Mouse (Mus musculus) kidney, adult 9 months (tissue): ENCODE data around the gene Rffl.

Experiments
- DNase-seq: peaks from one replicate; pipeline ENCODE4 v3.0.0; 2022

Rffl gene

DNA sequence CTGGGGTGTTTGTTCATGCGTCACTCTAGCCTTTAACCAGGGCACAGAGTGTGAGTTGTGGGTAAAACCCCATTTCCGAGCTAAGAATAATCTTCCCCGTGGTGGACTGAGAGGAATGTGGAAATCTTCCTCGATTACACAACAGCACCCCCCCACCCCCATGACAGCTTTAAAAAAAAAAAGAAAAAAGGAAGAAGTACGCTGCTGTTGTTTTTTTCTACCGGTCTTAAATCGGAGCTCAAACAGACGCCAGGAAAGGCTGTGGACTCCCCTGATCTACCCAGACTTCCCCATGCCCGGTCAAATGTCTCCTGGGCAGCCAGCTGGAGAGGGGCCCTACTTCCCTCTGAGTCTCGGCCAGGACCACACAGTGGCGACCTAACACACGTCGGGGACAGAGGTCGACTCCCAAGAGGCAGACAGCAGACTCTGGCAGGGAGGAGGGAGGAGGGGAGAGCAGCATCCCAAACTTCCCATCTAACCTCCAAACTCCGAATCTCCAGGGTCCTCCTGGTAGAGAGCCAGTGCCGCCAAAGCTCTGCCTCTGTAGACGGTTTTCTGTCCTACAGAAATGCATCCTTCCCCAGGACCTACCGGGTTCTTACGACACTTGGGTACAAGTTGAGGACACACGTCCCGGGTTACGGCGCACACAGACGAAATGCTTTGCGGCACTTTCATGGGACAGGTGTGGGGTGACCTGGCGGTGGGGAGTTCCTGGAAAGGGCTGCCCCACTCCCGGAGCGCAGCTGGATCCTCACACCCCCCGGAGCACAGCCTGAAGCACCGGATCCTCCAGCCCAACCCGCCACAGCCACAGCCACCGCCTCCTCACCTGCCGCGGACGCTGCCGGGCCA lies 608 bp downstream of the Rffl start:
- peak; percentile 89 for DNase-seq

- peak; percentile 64 for DNase-seq
These were observed 1.4 kb downstream of the Rffl start for GRCm38 (mm10) chr11:82869506-82870172.

DNA sequence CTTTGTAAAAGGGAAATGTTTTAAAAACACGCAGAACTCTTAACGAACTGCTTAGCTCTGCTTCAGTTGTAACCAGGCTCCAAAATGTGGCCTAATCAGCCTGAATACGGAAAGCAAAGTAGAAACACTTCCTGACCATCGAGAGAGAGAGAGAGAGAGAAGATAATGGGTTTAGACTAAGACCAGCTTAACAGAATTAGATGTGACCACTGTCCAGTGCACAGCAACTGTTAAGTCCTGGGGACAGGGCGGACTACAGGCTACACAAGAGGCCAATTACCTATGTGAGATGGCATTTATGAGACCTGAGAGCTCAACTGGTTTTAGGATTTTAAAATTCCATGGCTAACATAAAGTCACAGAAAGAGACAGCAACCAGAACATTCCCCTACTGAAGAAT lies 3.1 kb downstream of the Rffl start:
- DNase-seq = no peak

DNA sequence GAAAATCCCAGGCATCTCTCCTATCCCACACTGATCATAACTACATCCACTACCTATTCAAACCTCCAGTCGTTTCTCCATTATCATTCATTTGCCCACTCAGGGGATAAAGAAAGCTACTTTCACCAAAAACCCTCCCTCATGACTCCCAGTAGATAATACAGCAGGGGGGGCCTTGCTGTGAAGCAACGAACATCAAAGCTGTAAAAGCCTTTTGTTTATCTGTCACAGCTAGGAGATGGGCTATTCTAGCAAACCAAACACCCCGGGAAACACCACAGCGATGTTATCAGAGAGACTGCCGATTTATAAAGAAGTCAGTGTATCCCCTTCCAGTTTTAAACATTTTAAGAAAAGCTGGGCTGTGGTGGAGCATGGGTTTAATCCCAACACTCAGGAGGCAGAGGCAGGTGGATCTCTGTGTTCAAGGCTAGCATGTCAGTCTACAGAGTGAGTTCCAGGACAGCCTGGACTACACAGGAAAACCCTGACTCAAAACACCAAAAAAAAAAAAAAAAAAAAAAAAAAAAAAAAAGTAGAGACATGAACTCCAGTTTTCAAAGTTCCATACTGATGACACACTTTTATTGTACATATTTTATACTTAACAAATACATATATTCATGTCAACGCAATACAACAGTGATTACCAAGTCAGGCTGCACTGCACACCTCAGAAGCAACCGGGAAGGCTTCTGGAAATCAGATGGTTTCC lies 4.0 kb downstream of the Rffl start:
- DNase-seq = no peak

- DNase-seq = no peak
These were observed 5.1 kb downstream of the Rffl start for GRCm38 (mm10) chr11:82865957-82866356.

DNA sequence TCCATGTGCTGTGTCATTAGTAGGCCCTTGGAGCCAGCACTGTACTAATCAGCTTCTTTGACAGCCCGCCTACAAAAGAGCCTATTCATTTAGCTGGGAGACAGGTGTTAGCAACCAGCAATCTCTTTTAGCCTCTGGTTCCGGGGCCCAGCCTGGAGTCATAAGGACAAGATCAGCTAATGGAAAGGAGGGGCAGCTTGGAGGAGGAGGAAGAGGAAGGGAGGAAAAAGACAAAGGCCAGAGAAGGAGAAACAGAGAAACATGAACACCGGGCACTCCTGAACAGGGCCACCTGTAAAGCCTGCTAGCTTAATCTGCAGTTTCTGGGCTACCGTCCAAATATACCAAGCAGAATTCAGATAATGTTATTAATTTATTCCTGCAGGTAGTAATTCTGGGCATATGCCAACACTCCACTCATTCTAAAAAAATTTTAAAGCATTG lies 7.5 kb downstream of the Rffl start:
- DNase-seq = no peak

GRCm38 (mm10) chr11:82863059-82863458 lies 8.0 kb downstream of the Rffl start:
- DNase-seq = no peak

- DNase-seq = no peak
These were observed 8.4 kb downstream of the Rffl start for GRCm38 (mm10) chr11:82862638-82863037.

DNA sequence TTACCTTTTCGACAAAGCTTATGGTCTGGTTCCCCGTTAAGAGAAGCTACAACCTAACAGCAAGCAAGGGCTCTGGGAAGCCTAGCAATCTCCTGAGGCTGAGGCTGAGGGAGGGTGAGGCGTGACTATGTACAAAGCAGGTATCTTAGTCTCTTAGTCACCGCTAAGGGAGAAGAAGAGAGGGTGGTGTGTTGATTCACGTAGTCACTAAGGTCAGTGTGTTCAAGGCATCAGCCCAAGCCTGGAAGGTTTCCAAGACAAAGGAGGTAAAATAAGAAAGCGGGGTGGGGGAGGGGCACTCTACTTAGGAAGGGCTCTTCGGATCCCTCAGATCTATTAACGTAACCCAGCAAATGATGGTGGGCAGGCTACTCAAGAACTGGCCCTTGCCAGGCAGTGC lies 9.5 kb downstream of the Rffl start:
- DNase-seq = peak; percentile 66

DNA sequence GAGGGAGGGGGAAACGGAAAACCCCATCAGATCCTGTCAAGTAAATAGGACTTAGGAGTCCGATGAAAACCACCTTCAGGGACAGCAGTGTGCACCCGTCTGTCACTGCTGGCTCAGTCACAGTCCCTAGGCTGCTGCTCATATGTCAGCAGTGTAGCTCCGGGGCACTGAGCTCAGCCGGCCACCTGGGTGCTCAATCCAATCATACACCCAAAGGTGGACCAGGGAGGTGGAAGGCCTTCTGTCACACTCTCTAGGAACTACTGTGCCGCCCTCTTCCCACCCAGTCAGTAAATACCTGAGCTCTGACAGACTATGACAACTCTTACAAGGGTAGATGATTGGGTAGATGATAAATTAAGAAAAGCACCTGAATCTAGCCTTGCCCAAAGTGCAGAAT lies 10.3 kb downstream of the Rffl start:
- no peak for DNase-seq

- peak; percentile 80 for DNase-seq
These were observed 13.6 kb downstream of the Rffl start for GRCm38 (mm10) chr11:82857307-82857848.

DNA sequence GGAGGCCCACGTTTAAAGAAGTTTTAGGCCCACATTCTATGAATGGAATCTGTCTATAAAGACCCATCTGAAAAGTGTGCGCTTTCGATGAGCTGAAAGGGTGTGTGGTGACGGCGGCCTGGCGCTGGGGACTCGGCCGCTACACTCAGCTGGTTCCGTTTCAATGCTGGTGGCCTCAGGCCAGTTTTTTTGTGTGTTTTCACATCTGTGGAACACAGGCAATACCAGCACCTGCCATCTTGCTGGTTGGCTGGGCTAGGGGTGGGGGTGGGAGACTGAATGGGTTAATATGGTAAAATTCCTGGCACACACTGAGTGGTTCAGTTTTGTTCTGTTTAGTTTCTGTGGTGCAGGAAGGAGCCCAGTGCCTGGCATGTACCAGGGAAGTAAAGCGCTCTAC lies 15.0 kb downstream of the Rffl start:
- no peak for DNase-seq

DNA sequence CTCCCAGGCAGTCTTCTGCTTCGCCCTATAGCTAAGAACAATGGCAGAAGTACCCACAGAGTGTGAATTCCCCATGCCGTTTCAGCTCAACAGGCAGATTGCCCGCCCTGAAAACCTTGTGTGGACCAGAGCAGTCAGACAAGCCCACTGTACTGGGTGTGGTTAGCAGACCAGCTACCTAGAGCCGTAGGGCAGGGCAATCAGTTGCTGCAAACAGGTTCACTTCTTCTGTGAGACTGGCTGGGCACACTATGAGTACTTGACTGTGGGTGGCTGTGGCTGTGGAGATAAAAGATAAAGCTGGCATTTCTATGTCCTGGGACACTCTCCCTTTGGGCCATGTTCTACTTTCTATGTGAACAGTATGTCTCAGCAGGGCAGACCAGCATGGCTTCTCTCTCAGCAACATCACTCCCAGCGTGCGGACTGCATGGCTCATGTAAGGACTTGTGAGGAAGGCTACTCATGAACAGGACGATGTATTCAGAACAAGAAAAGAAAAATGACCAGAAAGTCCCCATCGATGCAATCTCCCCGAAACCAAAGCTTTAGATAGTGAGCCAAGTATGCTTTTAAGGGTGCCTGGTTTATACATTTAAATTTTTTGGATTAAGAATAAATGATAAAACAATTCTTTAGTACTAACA lies 15.6 kb downstream of the Rffl start:
- DNase-seq = no peak

DNA sequence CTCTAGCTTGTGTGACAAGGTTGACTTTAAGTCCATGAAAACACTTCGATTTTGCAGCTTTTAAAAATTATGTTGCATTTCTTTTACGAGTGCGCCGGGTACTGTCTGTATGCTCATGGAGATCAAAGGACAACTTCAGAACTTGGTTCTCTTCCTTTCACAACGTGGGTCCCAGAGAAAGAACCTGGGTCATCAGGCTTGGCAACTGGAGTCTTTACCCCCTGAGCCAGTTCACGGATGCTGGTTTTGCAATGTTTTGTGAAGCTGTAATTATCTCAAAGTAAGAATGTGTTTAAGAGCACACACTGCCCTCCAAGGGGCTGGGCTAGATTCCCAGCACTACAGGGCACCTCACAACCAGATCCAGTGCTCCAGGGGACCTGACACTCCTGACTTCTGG lies 16.9 kb downstream of the Rffl start:
- no peak for DNase-seq

- DNase-seq = peak; percentile 76
These were observed 18.1 kb downstream of the Rffl start for GRCm38 (mm10) chr11:82852958-82853357.

GRCm38 (mm10) chr11:82852540-82852939 lies 18.5 kb downstream of the Rffl start:
- no peak for DNase-seq

DNA sequence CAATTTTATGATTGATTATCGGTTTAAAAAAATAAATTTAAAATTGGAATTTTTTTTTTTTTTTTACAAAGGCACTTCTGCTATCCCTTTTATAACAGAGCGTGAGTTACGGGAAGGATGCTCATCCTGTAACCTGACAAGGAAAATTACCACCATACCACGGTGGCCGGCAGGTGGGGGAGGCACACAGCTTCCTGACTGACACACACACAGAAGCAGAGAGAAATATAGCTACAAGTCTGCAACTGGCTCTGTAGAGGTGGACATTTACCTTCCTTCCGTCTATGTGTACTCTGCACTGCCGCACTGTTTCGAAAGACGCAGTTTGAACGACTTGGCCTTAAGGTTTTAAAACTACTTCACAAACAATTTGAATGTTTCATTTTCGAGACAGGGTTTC lies 18.9 kb downstream of the Rffl start:
- no peak for DNase-seq

DNA sequence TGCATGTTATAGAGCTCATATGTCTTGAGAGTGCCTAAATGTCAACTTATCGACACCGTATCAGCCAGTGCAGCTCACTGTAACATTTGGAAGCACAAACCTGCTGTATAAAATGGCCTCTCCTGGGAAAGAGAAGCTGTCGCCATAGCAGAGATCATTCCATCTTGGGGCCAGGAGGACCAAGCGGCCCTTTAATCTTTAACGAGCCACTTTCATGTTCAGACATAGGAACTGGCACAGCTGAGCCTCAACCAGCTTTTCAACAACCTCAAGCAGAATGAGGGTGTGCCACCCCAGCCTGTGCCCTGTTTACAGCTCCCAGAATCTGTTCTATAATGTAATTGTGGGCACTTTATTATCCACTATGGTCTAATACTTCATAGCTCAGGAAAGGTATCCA lies 20.8 kb downstream of the Rffl start:
- DNase-seq = peak; percentile 52

DNA sequence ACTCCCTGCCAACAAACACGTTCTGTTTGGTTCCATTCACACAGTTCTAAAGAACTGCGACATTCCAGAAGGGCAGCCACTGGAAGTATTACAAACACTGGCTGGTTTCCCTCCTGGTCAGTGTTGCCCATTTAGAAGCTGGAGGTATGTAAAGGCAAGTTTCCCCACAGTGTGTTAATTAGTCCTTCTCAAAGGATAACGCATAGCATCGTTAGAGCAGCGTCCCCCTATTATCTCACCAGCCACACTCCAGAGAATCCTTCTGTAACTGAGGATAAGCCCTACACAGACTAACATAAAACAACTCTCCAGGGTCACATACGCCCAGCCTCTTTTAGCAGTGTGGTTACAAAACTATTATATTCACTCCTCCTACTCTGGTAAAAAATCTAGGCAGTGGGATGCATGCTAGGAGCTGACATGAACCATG lies 23.4 kb downstream of the Rffl start:
- DNase-seq = no peak

DNA sequence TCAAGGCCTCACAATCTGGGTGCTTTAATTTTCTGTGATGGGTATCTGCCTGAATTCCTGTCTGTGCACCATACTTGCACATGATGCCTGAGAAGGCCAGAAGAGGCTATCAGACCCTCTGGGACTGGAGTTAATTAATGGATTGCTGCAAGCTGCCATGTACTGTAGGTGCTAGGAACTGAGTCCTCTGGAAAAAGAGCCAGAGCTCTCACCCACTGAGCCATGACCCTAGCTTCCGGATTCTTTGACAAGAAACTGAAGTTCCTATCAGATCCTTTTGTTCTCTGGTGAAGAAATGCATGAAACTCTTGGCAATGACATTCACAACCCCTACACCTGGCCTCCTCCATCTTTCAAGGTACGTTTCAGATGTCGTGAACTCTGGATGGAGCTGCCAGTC lies 24.1 kb downstream of the Rffl start:
- DNase-seq = no peak

- no peak for DNase-seq
These were observed 25.0 kb downstream of the Rffl start for GRCm38 (mm10) chr11:82846079-82846436.

GRCm38 (mm10) chr11:82845415-82846078 lies 25.5 kb downstream of the Rffl start:
- DNase-seq = peak; percentile 46
